Mouse (Mus musculus) CH12.LX (cell line): ENCODE data around the gene Setd3. TPM values are rescaled to one million over a fixed set of nuclear protein-coding genes. Genes with fewer than 3 reads are reported as not detected.

Source experiments
- DNase-seq: peaks from one replicate; pipeline ENCODE4 v3.0.0-alpha.2; 2013; ENCODE audit errors: extremely low read depth
- H3K27ac ChIP-seq: 2 replicates; pipeline ENCODE4 v1.5.1; 2012; ENCODE audit warnings: low read depth, mild to moderate bottlenecking, control low read depth, moderate library complexity; ENCODE audit not compliant: insufficient read depth
- H3K27me3 ChIP-seq: replicated peaks from 2 replicates; pipeline ENCODE3; 2012; ENCODE audit warnings: inconsistent platforms
- H3K36me3 ChIP-seq, 2 experiments: replicated peaks in 1 of 2; 2 replicates each; pipeline versions ENCODE3 to v1.6.1; 2012; ENCODE audit warnings: inconsistent platforms in 1 of 2, low read length in 1 of 2, mild to moderate bottlenecking in 1 of 2, mixed read lengths in 1 of 2, moderate library complexity in 1 of 2; ENCODE audit not compliant: control insufficient read depth in 1 of 2, insufficient read depth in 1 of 2
- H3K4me1 ChIP-seq, 2 experiments: 2 replicates each; pipeline ENCODE4 v1.6.1; 2012; ENCODE audit warnings: inconsistent platforms in 1 of 2, moderate library complexity in 1 of 2; ENCODE audit not compliant: insufficient read depth in 2 of 2, control insufficient read depth in 1 of 2
- H3K4me2 ChIP-seq: 2 replicates; pipeline ENCODE4 v1.6.1; 2012; ENCODE audit warnings: low read depth, mild to moderate bottlenecking, control low read depth; ENCODE audit not compliant: poor library complexity, insufficient read depth, severe bottlenecking
- H3K4me3 ChIP-seq, 3 experiments: fragments of 150-350 bp in 1 of 3; sonication (generic) in 1 of 3; replicated peaks in 1 of 3; 2 replicates each; pipeline versions ENCODE3 to v1.5.1; 2011 to 2012; ENCODE audit warnings: low read depth in 2 of 3, low read length in 2 of 3, mild to moderate bottlenecking in 2 of 3, moderate library complexity in 2 of 3, control low read depth in 1 of 3, improper control_type of control experiment in 1 of 3, inconsistent platforms in 1 of 3, mixed read lengths in 1 of 3; ENCODE audit not compliant: poor library complexity in 1 of 3
- H3K79me2 ChIP-seq: replicated peaks from 2 replicates; pipeline ENCODE4 v1.6.1; 2012; ENCODE audit warnings: mild to moderate bottlenecking, moderate library complexity; ENCODE audit not compliant: control insufficient read depth, poor library complexity, insufficient read depth, severe bottlenecking; ENCODE audit errors: extremely low read depth
- H3K9ac ChIP-seq: 2 replicates; pipeline ENCODE4 v1.6.1; 2012; ENCODE audit warnings: low read depth, mild to moderate bottlenecking, control low read depth, moderate library complexity; ENCODE audit not compliant: insufficient read depth
- H3K9me3 ChIP-seq: replicated peaks from 2 replicates; pipeline ENCODE3; 2012; ENCODE audit warnings: low read length, inconsistent platforms, mixed read lengths
- CHD1 ChIP-seq: IDR thresholded peaks from 2 replicates; pipeline ENCODE4 v1.6.1; 2012; ENCODE audit warnings: low read depth, low read length, improper control_type of control experiment, inconsistent platforms
- CHD2 ChIP-seq: IDR thresholded peaks from 2 replicates; pipeline ENCODE4 v1.6.1; 2011; ENCODE audit warnings: low read length, improper control_type of control experiment
- CTCF ChIP-seq, 2 experiments: IDR thresholded peaks in 1 of 2; conservative IDR thresholded peaks in 1 of 2; 2 replicates each; pipeline ENCODE4 v1.5.1; 2011 to 2012; ENCODE audit warnings: low read depth in 2 of 2, low read length in 2 of 2, improper control_type of control experiment in 1 of 2, inconsistent platforms in 1 of 2, mild to moderate bottlenecking in 1 of 2, moderate library complexity in 1 of 2
- E2F4 ChIP-seq: IDR thresholded peaks from 2 replicates; pipeline ENCODE4 v1.6.1; 2011; ENCODE audit warnings: low read depth, low read length, improper control_type of control experiment; ENCODE audit not compliant: insufficient replicate concordance
- ETS1 ChIP-seq: conservative IDR thresholded peaks from 2 replicates; pipeline ENCODE4 v1.6.1; 2012; ENCODE audit warnings: low read depth, mild to moderate bottlenecking, inconsistent platforms, low read length, improper control_type of control experiment, moderate library complexity
- GABPA ChIP-seq: IDR thresholded peaks from 2 replicates; pipeline ENCODE4 v1.6.1; 2012; ENCODE audit warnings: low read depth, low read length, improper control_type of control experiment, inconsistent platforms; ENCODE audit not compliant: insufficient replicate concordance
- HCFC1 ChIP-seq: IDR thresholded peaks from 2 replicates; pipeline ENCODE4 v1.6.1; 2012; ENCODE audit warnings: low read depth, mild to moderate bottlenecking, inconsistent platforms, low read length, improper control_type of control experiment
- IRF4 ChIP-seq: IDR thresholded peaks from 2 replicates; pipeline ENCODE4 v1.6.1; 2014; ENCODE audit warnings: low read depth, mild to moderate bottlenecking, inconsistent platforms, low read length, improper control_type of control experiment
- KAT2A ChIP-seq: IDR thresholded peaks from 2 replicates; pipeline ENCODE4 v1.6.1; 2012; ENCODE audit warnings: low read length, improper control_type of control experiment, inconsistent platforms; ENCODE audit not compliant: insufficient replicate concordance
- MAFK ChIP-seq: IDR thresholded peaks from 2 replicates; pipeline ENCODE4 v1.6.1; 2011; ENCODE audit warnings: low read length, improper control_type of control experiment; ENCODE audit not compliant: insufficient replicate concordance
- MAX ChIP-seq: IDR thresholded peaks from 2 replicates; pipeline ENCODE4 v1.6.1; 2011; ENCODE audit warnings: low read length, improper control_type of control experiment
- MAZ ChIP-seq: IDR thresholded peaks from 2 replicates; pipeline ENCODE4 v1.6.1; 2012; ENCODE audit warnings: low read depth, mild to moderate bottlenecking, inconsistent platforms, low read length, improper control_type of control experiment, moderate library complexity
- MEF2A ChIP-seq: IDR thresholded peaks from 2 replicates; pipeline ENCODE4 v1.6.1; 2014; ENCODE audit warnings: low read depth, mild to moderate bottlenecking, inconsistent platforms, low read length, improper control_type of control experiment, borderline replicate concordance
- MYC ChIP-seq: IDR thresholded peaks from 2 replicates; pipeline ENCODE4 v1.6.1; 2011; ENCODE audit warnings: low read depth, mild to moderate bottlenecking, improper control_type of control experiment, low read length
- NELFE ChIP-seq: IDR thresholded peaks from 2 replicates; pipeline ENCODE4 v1.6.1; 2011; ENCODE audit warnings: low read depth, low read length, improper control_type of control experiment
- PAX5 ChIP-seq: IDR thresholded peaks from 2 replicates; pipeline ENCODE4 v1.6.1; 2012; ENCODE audit warnings: low read length, inconsistent platforms, mixed read lengths
- POLR2A ChIP-seq: IDR thresholded peaks from 2 replicates; pipeline ENCODE4 v1.6.1; 2011; ENCODE audit warnings: low read depth, mild to moderate bottlenecking, improper control_type of control experiment, low read length
- POLR2AphosphoS2 ChIP-seq: IDR thresholded peaks from 2 replicates; pipeline ENCODE4 v1.6.1; 2011; ENCODE audit warnings: low read depth, low read length, improper control_type of control experiment
- RCOR1 ChIP-seq: conservative IDR thresholded peaks from 2 replicates; pipeline ENCODE4 v1.6.1; 2012; ENCODE audit warnings: low read depth, mild to moderate bottlenecking, inconsistent platforms, low read length, improper control_type of control experiment
- SIN3A ChIP-seq: IDR thresholded peaks from 2 replicates; pipeline ENCODE4 v1.6.1; 2012; ENCODE audit warnings: low read length, improper control_type of control experiment, inconsistent platforms
- TBP ChIP-seq: conservative IDR thresholded peaks from 2 replicates; pipeline ENCODE4 v1.6.1; 2011; ENCODE audit warnings: low read depth, low read length, improper control_type of control experiment
- TCF12 ChIP-seq: IDR thresholded peaks from 2 replicates; pipeline ENCODE4 v1.6.1; 2014; ENCODE audit warnings: low read depth, mild to moderate bottlenecking, inconsistent platforms, low read length, improper control_type of control experiment
- UBTF ChIP-seq: IDR thresholded peaks from 2 replicates; pipeline ENCODE4 v1.6.1; 2012; ENCODE audit warnings: low read depth, mild to moderate bottlenecking, inconsistent platforms, low read length, improper control_type of control experiment, moderate library complexity
- USF1 ChIP-seq: IDR thresholded peaks from 2 replicates; pipeline ENCODE4 v1.6.1; 2014; ENCODE audit warnings: low read depth, mild to moderate bottlenecking, inconsistent platforms, low read length, improper control_type of control experiment
- ZKSCAN1 ChIP-seq: IDR thresholded peaks from 2 replicates; pipeline ENCODE4 v1.6.1; 2012; ENCODE audit warnings: low read depth, inconsistent platforms, low read length, improper control_type of control experiment, borderline replicate concordance
- ZMIZ1 ChIP-seq: IDR thresholded peaks from 2 replicates; pipeline ENCODE4 v1.6.1; 2012; ENCODE audit warnings: low read depth, mild to moderate bottlenecking, inconsistent platforms, low read length, improper control_type of control experiment
- ZNF384 ChIP-seq: IDR thresholded peaks from 2 replicates; pipeline ENCODE4 v1.6.1; 2012; ENCODE audit warnings: low read depth, low read length, improper control_type of control experiment, inconsistent platforms
- dilution Hi-C: fragments of 300-500 bp; cut with MboI; formaldehyde crosslinking; loops from 2 replicates; pipeline ENCODE4 v1.14.3; 2020; ENCODE audit warnings: low sequenced_read_pairs; ENCODE audit not compliant: extremely low pct_unique_long_range_greater_than_20kb, extremely low pct_ligation_motif_present
- in situ Hi-C: fragments of 300-500 bp; cut with MboI; formaldehyde crosslinking; loops from 3 replicates; pipeline ENCODE4 v1.14.3; 2019; ENCODE audit warnings: low sequenced_read_pairs, low pct_ligation_motif_present, low pct_unique_long_range_greater_than_20kb, mixed read lengths
- polyA plus RNA-seq: library from polyadenylated mRNA; unstranded; fragments of >175 nt; gene quantifications from 2 replicates; pipeline ENCODE4 v1.2.1, GENCODE M21; 2012; ENCODE audit warnings: low read depth; ENCODE audit not compliant: insufficient read length
- total RNA-seq, 2 experiments: library from RNA; depleted of rRNA; stranded (reverse); fragments of 300-350 nt in 1 of 2; fragments of >200 nt in 1 of 2; gene quantifications; 2 replicates each; pipeline ENCODE4 v1.2.3; 2012 to 2014

Setd3 gene
- total and polyA plus RNA-seq, 3 experiments: 44.3 to 65.9 (median 55.8) TPM

GRCm38 (mm10) chr12:108064396-108064998, 114.6 kb downstream of the Setd3 start:
- TF ChIP-seq MAX (no peak), POLR2A (no peak), E2F4 (no peak)
- TF ChIP-seq, all 38 proteins: peak for 0
- Histone ChIP-seq H3K79me2 (no peaks in the 10 kb centered on the region), H3K36me3 (no peaks in the 10 kb centered on the region), H3K9me3 (peaks cover 83% of the 10 kb centered on the region), H3K27me3 (no peaks in the 10 kb centered on the region), H3K4me1 (no peaks in the 10 kb centered on the region), H3K9ac (no peak overlapping the region), H3K4me2 (no peak overlapping the region), H3K4me3 (no peak overlapping the region), H3K27ac (no peak overlapping the region)
- in situ Hi-C loops (no loop called here), dilution Hi-C loops (no loop called here)
- DNase-seq: no peak

GRCm38 (mm10) chr12:108063986-108064385, 115.1 kb downstream of the Setd3 start:
- no peak for DNase-seq
- in situ Hi-C loops: no loop called here
- no peaks in the 10 kb centered on the region for H3K36me3 ChIP-seq

GRCm38 (mm10) chr12:108062137-108062536, 117.0 kb downstream of the Setd3 start:
- Histone ChIP-seq H3K4me2 (no peak overlapping the region), H3K79me2 (no peaks in the 10 kb centered on the region), H3K4me3 (no peak overlapping the region), H3K27ac (no peak overlapping the region), H3K4me1 (no peaks in the 10 kb centered on the region)
- TF ChIP-seq MYC: no peak
- no peak for TF ChIP-seq RCOR1
- no peak for TF ChIP-seq TBP
- no peak for TF ChIP-seq SIN3A
- no peak for TF ChIP-seq CHD1
- TF ChIP-seq ETS1: no peak
- no peak for TF ChIP-seq UBTF
- no peak for TF ChIP-seq NELFE
- TF ChIP-seq CHD2: no peak
- TF ChIP-seq ZKSCAN1: no peak
- TF ChIP-seq HCFC1: no peak
- TF ChIP-seq E2F4: no peak
- TF ChIP-seq USF1: no peak
- TF ChIP-seq PAX5: no peak
- TF ChIP-seq CTCF (conservative IDR thresholded peaks at IDR 0.05 in 1 of 2, IDR thresholded peaks at IDR 0.05 in 1 of 2; ENCODE audit: low read depth in 2 of 2, low read length in 2 of 2): no peak
- TF ChIP-seq ZMIZ1: no peak
- no peak for TF ChIP-seq MAFK
- no peak for TF ChIP-seq KAT2A
- no peak for TF ChIP-seq MEF2A
- TF ChIP-seq, all 38 proteins: peak for 0
- Histone ChIP-seq H3K9ac (no peak overlapping the region), H3K9me3 (peaks cover 81% of the 10 kb centered on the region), H3K27me3 (no peaks in the 10 kb centered on the region), H3K36me3 (no peaks in the 10 kb centered on the region)
- in situ Hi-C loops (no loop called here), dilution Hi-C loops (no loop called here)
- DNase-seq: no peak

More at GRCm38 (mm10) chr12:108063986-108064385, 115.1 kb downstream of the Setd3 start:
- Histone ChIP-seq H3K4me3 (no peak overlapping the region), H3K9me3 (peaks cover 86% of the 10 kb centered on the region), H3K4me1 (no peaks in the 10 kb centered on the region), H3K9ac (no peak overlapping the region), H3K27ac (no peak overlapping the region), H3K27me3 (no peaks in the 10 kb centered on the region), H3K4me2 (no peak overlapping the region), H3K79me2 (no peaks in the 10 kb centered on the region)
- no peak for TF ChIP-seq GABPA
- no peak for TF ChIP-seq ZNF384
- no peak for TF ChIP-seq POLR2AphosphoS2
- no peak for TF ChIP-seq IRF4
- no peak for TF ChIP-seq KAT2A
- TF ChIP-seq CTCF (conservative IDR thresholded peaks at IDR 0.05 in 1 of 2, IDR thresholded peaks at IDR 0.05 in 1 of 2; ENCODE audit: low read depth in 2 of 2, low read length in 2 of 2): no peak
- TF ChIP-seq TCF12: no peak
- TF ChIP-seq PAX5: no peak
- TF ChIP-seq MAFK: no peak
- TF ChIP-seq MEF2A: no peak
- no peak for TF ChIP-seq HCFC1
- no peak for TF ChIP-seq MAZ
- no peak for TF ChIP-seq MYC
- dilution Hi-C loops: no loop called here
